Mouse (Mus musculus): ENCODE data around the gene Bri3.

- TF ChIP-seq POLR2A (IDR thresholded peaks at IDR 0.05; ENCODE audit: insufficient read depth, low read depth, low read length), result no peak
- TF ChIP-seq CTCF (IDR thresholded peaks at IDR 0.05), result no peak
Observed at GRCm38 (mm10) chr5:144218061-144218460, 26.2 kb upstream of the Bri3 start.
